Mouse (Mus musculus) forebrain, embryonic 12.5 days (tissue): ENCODE measurements at regions not wholly inside any gene's neighbourhood (a gene's known extent, or its start where the extent isn't known, plus 50 kb on each side); places are given as distances from the start of the nearest gene placed in this dataset.
A peak's percentile ranks its signal among the peaks of the same experiment; 100 is the strongest.

Experiments used
- ATAC-seq: fragments of 200-750 bp; cut with Nextera tagmentation; 2 replicates; pipeline ENCODE4 v1.8.0; 2017; ENCODE audit warnings: moderate TSS enrichment; ENCODE audit not compliant: low FRiP score
- H3K27ac ChIP-seq: fragments of 300-500 bp; sonication (generic); 2 replicates; pipeline ENCODE4 v1.5.1; 2016; ENCODE audit warnings: mild to moderate bottlenecking
- H3K27me3 ChIP-seq: fragments of 300-500 bp; sonication (generic); 2 replicates; pipeline ENCODE4 v1.6.1; 2016; ENCODE audit warnings: mild to moderate bottlenecking
- H3K36me3 ChIP-seq: fragments of 300-500 bp; sonication (generic); replicated peaks from 2 replicates; pipeline ENCODE4 v1.6.1; 2016; ENCODE audit warnings: mild to moderate bottlenecking
- H3K4me1 ChIP-seq: fragments of 300-500 bp; sonication (generic); 2 replicates; pipeline ENCODE4 v1.6.1; 2016
- H3K4me2 ChIP-seq: fragments of 300-500 bp; sonication (generic); 2 replicates; pipeline ENCODE4 v1.6.1; 2016; ENCODE audit warnings: mild to moderate bottlenecking, moderate library complexity
- H3K4me3 ChIP-seq: fragments of 300-500 bp; sonication (generic); replicated peaks from 2 replicates; pipeline ENCODE4 v1.5.1; 2016; ENCODE audit warnings: mild to moderate bottlenecking
- H3K9ac ChIP-seq: fragments of 300-500 bp; sonication (generic); 2 replicates; pipeline ENCODE4 v1.6.1; 2016; ENCODE audit warnings: mild to moderate bottlenecking
- H3K9me3 ChIP-seq: fragments of 300-500 bp; sonication (generic); 2 replicates; pipeline ENCODE4 v1.6.1; 2016
- WGBS: fragments of 180-500 bp; shearing (Covaris S2); methylation state at CpG from one replicate; pipeline ENCODE4 v1.1.7; 2016; 5-methylcytosine and 5-hydroxymethylcytosine counted together

DNA sequence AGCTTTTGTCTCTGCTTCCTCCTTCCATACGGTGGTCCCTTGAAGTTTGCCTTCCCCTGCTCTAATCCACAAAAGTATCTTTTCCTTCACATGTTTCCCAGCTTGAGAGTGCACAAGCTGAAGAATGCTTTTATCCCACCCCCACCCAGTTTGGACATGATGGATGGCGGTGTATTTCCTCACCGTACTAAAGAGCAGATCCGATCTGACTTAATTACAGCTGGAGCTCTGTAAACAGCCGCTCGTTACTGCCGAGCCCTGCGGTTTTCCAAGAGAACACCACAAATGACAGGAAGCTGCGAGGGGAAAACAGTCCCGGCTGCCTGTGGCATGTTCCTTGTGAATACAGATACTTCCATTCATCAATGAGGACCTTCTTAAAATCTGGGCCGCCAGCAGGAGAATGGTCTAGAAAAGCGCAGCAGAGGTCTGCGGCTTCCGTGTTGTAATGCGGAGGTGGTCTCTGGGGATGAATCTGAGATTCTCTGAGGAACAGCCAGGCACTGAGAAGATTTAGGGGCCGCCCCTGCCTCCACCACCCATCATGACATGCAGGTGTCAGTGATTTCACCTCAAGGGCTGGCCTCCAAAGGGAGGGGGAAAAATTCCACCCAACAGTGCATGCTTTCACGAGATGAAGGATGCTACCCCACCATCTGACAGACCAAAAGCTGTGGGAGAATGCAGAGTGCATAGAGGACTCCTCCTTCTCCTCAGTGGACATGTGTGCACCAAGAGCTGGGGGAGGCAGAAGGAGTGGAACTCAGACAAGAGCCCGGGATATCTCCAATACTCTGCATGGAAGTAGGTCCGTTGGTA lies 155.7 kb upstream of the Cd180 start:
- no peaks in the 10 kb centered on the region for H3K9me3 ChIP-seq
- peaks cover 20% of the 10 kb centered on the region for H3K4me1 ChIP-seq
- no peak overlapping the region for H3K27ac ChIP-seq
- H3K4me3 ChIP-seq = 0 out of 2 replicates have a peak overlapping the region, but pooled peaks have one; percentile 11
- H3K27me3 ChIP-seq = no peaks in the 10 kb centered on the region
- whole genome bisulfite sequencing = 37% methylated on average over 19 of the region's 19 CpGs
- H3K36me3 ChIP-seq = no peaks in the 10 kb centered on the region
- H3K9ac ChIP-seq = no peak overlapping the region
- ATAC-seq = peak; percentile 44; the same call in 1 of the 2 replicates
- peak overlapping the region; percentile 46 for H3K4me2 ChIP-seq

DNA sequence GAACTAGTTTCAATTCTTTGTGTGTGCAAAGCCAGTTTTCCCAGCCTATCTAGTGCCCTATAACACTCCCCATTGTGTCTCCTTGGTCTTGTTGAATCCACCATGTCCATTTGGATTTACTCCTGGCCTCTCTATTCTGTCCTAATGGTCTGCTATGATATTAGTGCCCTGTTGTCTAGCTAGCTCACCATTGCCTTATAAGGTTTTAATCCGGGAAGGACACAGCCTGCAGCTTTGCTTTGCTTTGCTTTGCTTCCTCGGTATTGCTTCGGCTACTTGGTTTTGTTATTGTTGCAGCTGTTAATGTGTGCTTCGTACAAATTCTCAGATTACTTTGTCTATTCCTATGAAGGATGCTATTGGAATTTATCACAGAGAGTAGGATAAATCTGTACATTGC lies 152.9 kb upstream of the Cd180 start:
- no peak overlapping the region for H3K4me2 ChIP-seq
- H3K4me3 ChIP-seq = no peak overlapping the region
- 89% methylated on average over 4 of the region's 4 CpGs for WGBS
- ATAC-seq = no peak
- no peaks in the 10 kb centered on the region for H3K36me3 ChIP-seq
- no peaks in the 10 kb centered on the region for H3K9me3 ChIP-seq
- peaks cover 18% of the 10 kb centered on the region for H3K4me1 ChIP-seq
- H3K27me3 ChIP-seq = no peaks in the 10 kb centered on the region
- no peak overlapping the region for H3K27ac ChIP-seq
- H3K9ac ChIP-seq = no peak overlapping the region

DNA sequence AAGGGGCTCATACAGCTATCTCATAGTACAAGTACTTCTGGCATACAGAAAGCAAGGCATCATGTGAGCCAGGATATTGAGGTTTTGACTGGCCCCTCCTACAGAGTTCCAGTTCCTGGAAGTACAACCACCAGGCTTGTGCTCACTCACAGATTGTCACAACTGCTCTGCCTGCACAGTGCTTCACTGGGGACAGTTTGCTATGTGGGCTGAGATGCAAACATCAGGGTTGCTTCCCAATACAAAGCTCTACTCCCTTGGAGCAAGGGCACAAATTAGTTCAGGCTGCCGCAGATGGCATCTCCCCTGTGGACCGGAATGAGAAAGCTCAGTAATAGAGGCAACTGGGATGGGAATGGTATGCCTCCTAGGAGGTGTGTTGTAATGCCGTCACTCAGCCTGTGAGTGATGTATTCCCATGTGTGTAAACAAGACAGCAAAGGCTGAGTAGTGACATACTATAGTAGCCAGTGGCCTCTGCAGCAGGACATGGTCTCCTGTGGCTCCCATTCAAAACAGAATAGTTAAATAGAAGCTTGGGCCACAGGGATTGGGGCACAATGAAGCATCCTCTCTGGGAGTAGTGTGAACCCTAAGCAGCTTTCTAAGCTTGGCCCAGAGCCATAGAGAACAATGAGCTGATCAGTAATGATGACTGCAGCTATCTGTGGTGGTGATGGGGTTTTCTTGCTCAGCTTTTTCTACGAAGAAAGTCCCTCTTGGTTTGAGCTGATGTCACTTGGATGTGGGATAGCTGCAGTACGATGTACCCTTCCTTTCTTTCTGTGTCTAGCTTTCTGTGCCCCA lies 148.8 kb upstream of the Cd180 start:
- Histone ChIP-seq H3K4me1 (peaks cover 17% of the 10 kb centered on the region), H3K9ac (no peak overlapping the region), H3K27ac (no peak overlapping the region), H3K4me2 (no peak overlapping the region), H3K9me3 (no peaks in the 10 kb centered on the region), H3K4me3 (no peak overlapping the region), H3K36me3 (no peaks in the 10 kb centered on the region), H3K27me3 (no peaks in the 10 kb centered on the region)
- 68% methylated on average over 5 of the region's 5 CpGs for WGBS
- ATAC-seq = 0 out of 2 replicates have a peak, but pooled peaks have one; percentile 30

DNA sequence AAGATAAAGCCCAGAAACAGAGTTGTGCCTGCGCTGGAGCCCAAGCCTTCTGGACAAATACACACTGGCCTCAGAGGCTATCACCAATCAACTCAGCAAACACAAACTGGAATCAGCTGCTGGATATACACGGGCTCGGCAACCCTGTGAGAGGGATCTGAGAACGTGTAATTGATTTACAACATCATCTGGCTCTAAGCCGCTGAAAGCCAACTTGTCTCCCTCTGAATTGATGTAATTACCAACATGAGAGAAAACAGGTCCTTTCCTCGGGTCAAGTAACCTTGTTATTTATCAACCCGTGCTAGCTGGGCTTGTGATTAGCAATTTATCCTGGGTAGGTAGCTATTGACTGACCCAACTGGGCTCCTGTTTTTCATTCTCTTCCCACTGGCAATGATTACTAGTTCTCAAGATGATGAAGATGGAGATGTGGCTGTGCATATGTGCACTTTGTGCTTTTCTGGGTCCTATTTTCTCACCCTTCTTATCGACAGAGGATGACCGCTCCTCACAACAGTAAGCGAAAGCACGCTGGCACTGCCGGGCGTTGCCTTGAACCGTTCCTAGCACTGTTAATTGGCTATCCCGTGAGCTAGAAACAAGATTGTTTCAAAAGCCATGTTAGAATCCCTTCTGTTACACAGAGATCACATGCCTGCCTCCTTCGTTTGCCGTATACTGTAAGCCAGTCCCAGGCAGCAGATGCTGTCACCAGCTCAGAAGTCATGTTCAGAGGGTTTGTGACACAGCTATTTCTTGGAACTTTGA lies 147.3 kb upstream of the Cd180 start:
- Histone ChIP-seq H3K9me3 (no peaks in the 10 kb centered on the region), H3K4me2 (no peak overlapping the region), H3K36me3 (no peaks in the 10 kb centered on the region), H3K27me3 (no peaks in the 10 kb centered on the region), H3K27ac (no peak overlapping the region), H3K4me1 (peaks cover 17% of the 10 kb centered on the region), H3K4me3 (no peak overlapping the region), H3K9ac (no peak overlapping the region)
- peak; percentile 72 for ATAC-seq
- WGBS = 69% methylated on average over 17 of the region's 17 CpGs

DNA sequence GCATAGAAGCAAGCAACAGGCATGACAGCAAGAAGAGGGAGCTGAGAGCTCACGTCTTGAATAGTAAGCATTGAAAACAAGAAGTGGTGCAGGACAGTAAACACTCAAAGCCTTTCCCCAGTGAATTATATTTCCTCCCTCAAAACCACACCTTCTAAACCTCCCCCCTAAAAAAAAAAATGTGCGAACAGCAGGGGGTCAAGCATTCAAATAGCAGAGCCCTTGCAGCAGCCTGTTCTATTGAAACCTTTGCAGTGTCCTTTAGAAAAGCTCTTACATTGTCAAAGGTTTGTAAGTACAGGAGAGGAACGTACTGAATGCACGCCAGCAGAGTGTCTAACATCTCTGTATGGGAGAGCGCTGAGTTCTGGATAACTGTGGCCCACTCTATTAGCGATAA lies 145.1 kb upstream of the Cd180 start:
- Histone ChIP-seq H3K9me3 (no peaks in the 10 kb centered on the region), H3K27ac (no peak overlapping the region), H3K4me2 (no peak overlapping the region), H3K4me1 (peaks cover 17% of the 10 kb centered on the region), H3K36me3 (no peaks in the 10 kb centered on the region), H3K27me3 (no peaks in the 10 kb centered on the region), H3K4me3 (no peak overlapping the region), H3K9ac (no peak overlapping the region)
- ATAC-seq = no peak
- WGBS = 28% methylated on average over 6 of the region's 6 CpGs

DNA sequence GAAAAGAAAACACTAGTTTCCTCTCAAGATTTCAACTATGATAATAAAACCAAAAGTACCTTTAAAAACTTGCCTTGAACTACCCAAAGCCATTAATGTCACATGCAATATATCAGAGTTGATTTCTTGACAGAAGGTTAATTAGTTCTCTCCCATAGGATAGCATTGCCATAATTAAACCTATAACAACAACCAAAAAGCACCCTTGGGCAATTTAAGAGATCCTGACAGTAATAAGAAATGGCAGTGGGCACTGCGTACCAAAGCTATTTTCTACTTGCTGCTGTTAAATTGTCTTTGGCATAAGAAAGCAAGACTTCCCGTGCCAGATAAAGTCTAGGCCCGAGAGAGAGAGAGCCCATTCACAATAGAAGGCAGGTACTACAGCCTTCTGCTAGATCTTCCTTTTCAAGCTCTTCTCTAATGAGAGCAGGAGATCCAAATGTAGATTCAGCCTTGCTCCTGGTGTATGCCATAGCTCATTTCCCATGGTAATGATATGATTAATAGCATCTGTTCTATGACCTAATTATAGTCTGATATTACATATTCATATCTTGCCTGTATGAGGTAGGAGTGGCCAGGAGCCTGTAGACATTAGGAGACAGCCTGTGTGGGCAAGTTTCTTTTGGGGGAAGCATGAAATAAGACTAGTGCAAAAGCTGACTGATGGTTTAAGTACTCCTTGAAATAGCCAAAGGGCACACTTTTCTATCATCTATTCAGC lies 126.3 kb upstream of the Cd180 start:
- H3K9ac ChIP-seq = no peak overlapping the region
- 86% methylated on average over 3 of the region's 3 CpGs for WGBS
- H3K4me2 ChIP-seq = no peak overlapping the region
- H3K27me3 ChIP-seq = no peaks in the 10 kb centered on the region
- H3K36me3 ChIP-seq = no peaks in the 10 kb centered on the region
- H3K27ac ChIP-seq = no peak overlapping the region
- ATAC-seq = no peak
- H3K4me1 ChIP-seq = no peaks in the 10 kb centered on the region
- no peak overlapping the region for H3K4me3 ChIP-seq
- no peaks in the 10 kb centered on the region for H3K9me3 ChIP-seq

DNA sequence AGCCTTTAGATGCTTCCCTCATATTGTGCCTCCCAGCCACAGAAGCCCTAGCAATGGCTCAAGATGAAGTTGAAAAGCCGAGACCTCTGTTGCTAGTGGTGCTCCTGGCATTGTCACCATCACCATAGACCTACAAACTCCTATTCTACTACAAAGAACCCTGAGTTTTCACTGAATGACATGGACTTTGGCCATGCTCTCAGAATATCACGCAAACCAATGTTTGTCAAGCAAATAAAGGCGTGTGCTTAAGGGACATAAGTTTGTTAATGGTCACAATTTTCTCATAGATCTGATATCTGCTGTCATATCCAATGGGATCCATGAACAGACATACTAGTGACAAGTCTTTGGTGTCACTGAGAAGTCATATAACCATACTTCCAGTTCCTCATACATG lies 123.8 kb upstream of the Cd180 start:
- no peak overlapping the region for H3K4me2 ChIP-seq
- H3K4me1 ChIP-seq = peaks cover 7% of the 10 kb centered on the region
- H3K9ac ChIP-seq = no peak overlapping the region
- no peaks in the 10 kb centered on the region for H3K9me3 ChIP-seq
- H3K27me3 ChIP-seq = no peaks in the 10 kb centered on the region
- H3K36me3 ChIP-seq = no peaks in the 10 kb centered on the region
- WGBS = 87% methylated on average over 3 of the region's 3 CpGs
- H3K4me3 ChIP-seq = no peak overlapping the region
- no peak for ATAC-seq
- no peak overlapping the region for H3K27ac ChIP-seq

DNA sequence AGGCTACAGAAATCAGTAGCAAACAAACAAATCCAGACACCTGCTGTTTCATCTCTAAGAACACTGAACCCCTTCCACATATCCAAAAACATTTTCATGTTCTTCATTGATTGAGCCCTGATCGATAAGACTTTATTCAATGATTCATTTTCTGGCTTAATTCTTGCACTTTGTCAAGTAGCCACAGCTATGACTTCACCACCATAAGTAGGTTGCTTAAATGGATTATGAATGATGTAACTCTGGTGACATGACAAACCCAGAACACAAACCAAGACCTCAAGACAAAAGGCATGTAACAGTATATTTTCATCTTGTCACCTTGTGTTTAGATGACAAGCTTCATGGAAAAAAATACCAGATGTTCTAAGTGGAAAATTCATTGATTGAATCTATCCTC lies 123.1 kb upstream of the Cd180 start:
- no peaks in the 10 kb centered on the region for H3K36me3 ChIP-seq
- 94% methylated on average over 1 of the region's 1 CpGs for WGBS
- H3K4me1 ChIP-seq = peaks cover 7% of the 10 kb centered on the region
- H3K9ac ChIP-seq = no peak overlapping the region
- ATAC-seq = no peak
- H3K4me3 ChIP-seq = no peak overlapping the region
- no peaks in the 10 kb centered on the region for H3K9me3 ChIP-seq
- H3K27me3 ChIP-seq = no peaks in the 10 kb centered on the region
- H3K4me2 ChIP-seq = no peak overlapping the region
- no peak overlapping the region for H3K27ac ChIP-seq

DNA sequence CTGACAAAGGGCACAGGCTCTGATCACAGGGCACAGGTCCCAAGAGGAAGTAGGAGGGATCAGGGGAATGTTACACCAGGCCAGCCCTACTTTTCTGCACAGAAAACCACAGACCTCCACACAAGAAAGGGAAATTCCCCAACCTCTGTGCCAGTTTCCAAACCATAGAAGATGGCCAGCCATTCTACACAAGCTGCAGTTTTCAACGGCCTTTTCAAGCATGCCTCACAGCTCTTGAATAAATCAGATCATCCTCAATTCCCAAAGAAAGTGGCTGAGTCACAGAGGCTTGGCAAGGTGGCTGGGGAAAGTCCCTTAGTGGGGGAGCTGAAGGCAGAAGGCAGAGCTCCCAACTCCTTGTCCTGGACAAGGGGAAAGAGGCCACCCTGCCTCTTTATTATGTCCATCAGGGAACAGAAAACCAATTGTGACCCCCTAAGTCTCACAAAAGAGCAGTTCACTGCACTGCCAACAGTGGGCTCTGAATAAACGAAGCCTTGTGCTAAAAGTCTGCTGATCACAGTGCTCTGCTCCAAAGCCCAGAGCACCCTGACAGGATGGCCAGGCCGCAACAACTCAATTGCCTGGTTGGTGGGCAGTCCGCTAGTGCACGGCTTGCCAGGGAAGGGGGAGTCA lies 120.0 kb upstream of the Cd180 start:
- Histone ChIP-seq H3K27me3 (no peaks in the 10 kb centered on the region), H3K9ac (no peak overlapping the region), H3K36me3 (no peaks in the 10 kb centered on the region), H3K27ac (no peak overlapping the region), H3K4me3 (no peak overlapping the region), H3K4me2 (no peak overlapping the region), H3K9me3 (no peaks in the 10 kb centered on the region), H3K4me1 (peaks cover 7% of the 10 kb centered on the region)
- no peak for ATAC-seq
- WGBS = 23% methylated on average over 5 of the region's 5 CpGs

DNA sequence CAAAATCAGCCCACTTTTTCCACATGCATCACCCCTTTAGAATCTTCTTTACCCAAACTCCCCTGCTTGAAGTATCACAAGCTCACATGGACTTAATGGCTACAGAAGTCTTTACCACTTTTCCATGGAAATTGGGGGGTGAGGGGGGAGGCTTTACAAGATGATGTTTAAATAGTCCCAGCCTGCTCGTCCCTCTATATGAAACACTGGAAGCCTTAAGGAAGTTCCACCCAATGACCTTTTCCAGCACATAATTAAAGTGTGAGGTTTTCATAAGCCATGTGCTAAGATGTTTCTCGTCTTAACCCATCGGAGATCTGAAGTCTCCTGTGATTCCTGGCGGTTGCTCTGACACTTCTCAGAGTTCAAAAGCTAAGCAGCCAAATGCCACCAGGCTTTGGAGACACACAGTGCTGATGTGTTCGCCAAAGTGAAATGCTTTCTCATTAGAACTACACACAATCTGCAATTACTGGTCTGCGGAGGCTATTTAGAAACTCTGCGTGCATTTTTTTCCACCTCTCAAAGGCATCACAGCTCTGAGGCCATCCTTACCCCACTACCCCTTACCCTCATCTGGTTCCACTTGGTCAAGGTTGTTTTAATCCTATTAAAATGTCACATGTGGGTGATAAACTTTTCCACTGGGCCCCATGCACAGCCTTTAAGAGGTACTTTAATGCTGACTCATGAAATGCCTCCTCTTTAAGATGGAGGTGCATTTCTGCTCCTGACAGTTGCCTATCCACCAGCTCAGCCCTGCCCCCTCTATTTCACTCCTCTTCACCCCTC lies 116.3 kb upstream of the Cd180 start:
- H3K9ac ChIP-seq = no peak overlapping the region
- no peak overlapping the region for H3K4me3 ChIP-seq
- no peaks in the 10 kb centered on the region for H3K9me3 ChIP-seq
- no peaks in the 10 kb centered on the region for H3K27me3 ChIP-seq
- peaks cover 7% of the 10 kb centered on the region for H3K4me1 ChIP-seq
- H3K4me2 ChIP-seq = no peak overlapping the region
- 74% methylated on average over 7 of the region's 7 CpGs for WGBS
- no peak overlapping the region for H3K27ac ChIP-seq
- no peaks in the 10 kb centered on the region for H3K36me3 ChIP-seq
- no peak for ATAC-seq

DNA sequence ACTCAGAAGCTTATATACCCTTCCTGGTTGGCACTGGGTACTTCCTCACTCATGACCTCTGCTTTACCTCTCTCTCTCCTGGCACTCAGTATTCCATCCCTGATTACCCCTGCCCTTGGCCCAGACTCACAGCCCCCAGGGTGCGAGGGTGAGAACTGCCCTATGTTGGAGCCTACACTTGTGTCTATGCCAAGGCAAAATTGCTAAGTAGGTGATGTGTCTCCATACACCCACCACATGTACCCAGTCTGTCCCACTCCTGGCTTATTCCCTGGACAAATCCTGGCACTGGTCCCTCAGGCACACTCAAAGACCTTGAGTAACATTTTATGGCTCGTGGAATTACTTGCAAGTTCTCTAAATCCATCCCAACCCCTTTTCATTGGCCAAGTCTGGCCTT lies 114.5 kb upstream of the Cd180 start:
- Histone ChIP-seq H3K27me3 (no peaks in the 10 kb centered on the region), H3K4me3 (no peak overlapping the region), H3K4me1 (no peaks in the 10 kb centered on the region; the same call in 1 of the 2 replicates), H3K9ac (no peak overlapping the region), H3K4me2 (no peak overlapping the region), H3K27ac (no peak overlapping the region), H3K9me3 (no peaks in the 10 kb centered on the region), H3K36me3 (no peaks in the 10 kb centered on the region)
- no peak for ATAC-seq
- 87% methylated on average over 2 of the region's 2 CpGs for WGBS
